Comparison of ENCODE assay signal across 13 mouse cellular contexts in genomic region chr17:83988897-83989296, GRCm38 (mm10).
DNase-seq lines count a peak whose midpoint lies in the region; ATAC-seq lines count a peak whose summit lies in the region.
"Had no signal": no experiment of that assay in that cellular context is flagged by ENCODE, and none has a peak within 500 bp of the region (broad histone marks: within the 10 kb centered on the region; RNA-seq: fewer than 3 reads in every experiment).

No protein-coding gene starts in this region.

- no peaks in the 10 kb centered on the region for H3K9me3 ChIP-seq in heart, embryonic 10.5 days
- H3K9me3 ChIP-seq in lung, embryonic 15.5 days, result no peaks in the 10 kb centered on the region
- no peaks in the 10 kb centered on the region for H3K9me3 ChIP-seq in hindbrain, embryonic 12.5 days (replicated peaks)
- no peaks in the 10 kb centered on the region for H3K9me3 ChIP-seq in neural tube, embryonic 14.5 days (ENCODE audit: control insufficient read depth, low read length)

- peak overlapping the region; percentile 57 for H3K27ac ChIP-seq in heart, embryonic 10.5 days
- H3K27ac ChIP-seq in lung, embryonic 15.5 days, result peak overlapping the region; percentile 91
- peak overlapping the region; percentile 62 for H3K27ac ChIP-seq in hindbrain, embryonic 12.5 days
- H3K27ac ChIP-seq in neural tube, embryonic 14.5 days (ENCODE audit: low read depth, low read length), result 0 out of 2 replicates have a peak overlapping the region, but pooled peaks have one; percentile 23

- 37% methylated on average over 6 of the region's 6 CpGs for WGBS in heart, embryonic 10.5 days
- 33% methylated on average over 6 of the region's 6 CpGs for WGBS in lung, embryonic 15.5 days
- 15% methylated on average over 6 of the region's 6 CpGs for WGBS in hindbrain, embryonic 12.5 days
- 23% methylated on average over 6 of the region's 6 CpGs for WGBS in neural tube, embryonic 14.5 days

- intact Hi-C loops in heart, postnatal 36 days (cut with DNase I), result no loop called here

- peaks cover 59% of the 10 kb centered on the region for H3K4me1 ChIP-seq in heart, embryonic 10.5 days
- peaks cover 86% of the 10 kb centered on the region for H3K4me1 ChIP-seq in lung, embryonic 15.5 days
- peaks cover 34% of the 10 kb centered on the region for H3K4me1 ChIP-seq in hindbrain, embryonic 12.5 days
- H3K4me1 ChIP-seq in neural tube, embryonic 14.5 days (ENCODE audit: control insufficient read depth, insufficient read depth, low read length), result peaks cover 5% of the 10 kb centered on the region; the same call in 1 of the 2 replicates

- H3K4me3 ChIP-seq in heart, embryonic 10.5 days, result no peak overlapping the region
- no peak overlapping the region for H3K4me3 ChIP-seq in lung, embryonic 15.5 days
- no peak overlapping the region for H3K4me3 ChIP-seq in hindbrain, embryonic 12.5 days
- no peak overlapping the region for H3K4me3 ChIP-seq in neural tube, embryonic 14.5 days (ENCODE audit: low read depth, low read length)

- H3K4me2 ChIP-seq in lung, embryonic 15.5 days, result no peak overlapping the region
- no peak overlapping the region for H3K4me2 ChIP-seq in hindbrain, embryonic 12.5 days (replicated peaks)
- no peak overlapping the region for H3K4me2 ChIP-seq in neural tube, embryonic 14.5 days (ENCODE audit: low read depth, low read length)

- no peak for DNase-seq in heart, embryonic 10.5 days (ENCODE audit: low spot score)
- DNase-seq in heart, postnatal 36 days, result no peak
- no peak for DNase-seq in lung, adult 18-20 months
- DNase-seq in urinary bladder, postnatal 36 days (ENCODE audit: low spot score in 2 of 2), result no peak
- DNase-seq in frontal cortex, adult 2 months (ENCODE audit: extremely low spot score in 1 of 2, low spot score in 1 of 2), result no peak
- DNase-seq: cerebellum, adult 9-11 months; retina, postnatal 1 day; thymus, adult 2 months had no signal

- H3K9ac ChIP-seq in lung, embryonic 15.5 days, result no peak overlapping the region
- no peak overlapping the region for H3K9ac ChIP-seq in hindbrain, embryonic 12.5 days
- no peak overlapping the region for H3K9ac ChIP-seq in neural tube, embryonic 14.5 days (replicated peaks; ENCODE audit: low read depth, low read length)

- H3K27me3 ChIP-seq in heart, embryonic 10.5 days (ENCODE audit: insufficient read depth, poor library complexity, severe bottlenecking), result no peaks in the 10 kb centered on the region
- no peaks in the 10 kb centered on the region for H3K27me3 ChIP-seq in lung, embryonic 15.5 days
- H3K27me3 ChIP-seq in hindbrain, embryonic 12.5 days, result no peaks in the 10 kb centered on the region
- H3K27me3 ChIP-seq in neural tube, embryonic 14.5 days (ENCODE audit: control insufficient read depth, insufficient read depth, low read length), result no peaks in the 10 kb centered on the region

- no peak for ATAC-seq in lung, embryonic 15.5 days (ENCODE audit: borderline replicate concordance, extremely low read depth, low FRiP score, low TSS enrichment)
- no peak for ATAC-seq in hindbrain, embryonic 12.5 days (ENCODE audit: low FRiP score)
- no peak for ATAC-seq in neural tube, embryonic 14.5 days (ENCODE audit: low read depth)
- ATAC-seq: activated CD4-positive, CD25-positive, alpha-beta regulatory T cell, adult 4 months; forebrain, embryonic 16.5 days had no signal

- no peaks in the 10 kb centered on the region for H3K36me3 ChIP-seq in heart, embryonic 10.5 days
- H3K36me3 ChIP-seq in lung, embryonic 15.5 days, result no peaks in the 10 kb centered on the region
- no peaks in the 10 kb centered on the region for H3K36me3 ChIP-seq in hindbrain, embryonic 12.5 days
- no peaks in the 10 kb centered on the region for H3K36me3 ChIP-seq in neural tube, embryonic 14.5 days (ENCODE audit: control insufficient read depth, insufficient read depth, low read length)

Comparison
In these comparisons a context has a peak if more than half of its experiments do, and no peak if none do; other contexts are left out.
1. H3K27ac ChIP-seq: peak in every context shown above with its lines; median percentile 91 in lung, embryonic 15.5 days; 62 in hindbrain, embryonic 12.5 days; 57 in heart, embryonic 10.5 days; 23 in neural tube, embryonic 14.5 days.